Mouse (Mus musculus) ovary, postnatal 36 days (tissue): ENCODE data around the gene Nup85.
A peak's percentile ranks its signal among the peaks of the same experiment; 100 is the strongest.

Source experiments
- DNase-seq: peaks from one replicate; pipeline ENCODE4 v3.0.0; 2022; ENCODE audit warnings: low spot score, mixed read lengths

Nup85 gene

GRCm38 (mm10) chr11:115614346-115615107, 50.3 kb downstream of the Nup85 start:
- DNase-seq, result no peak

- DNase-seq, result peak; percentile 44
Measured at GRCm38 (mm10) chr11:115615108-115615825, 51.0 kb downstream of the Nup85 start.

GRCm38 (mm10) chr11:115615875-115616274, 51.6 kb downstream of the Nup85 start:
- peak; percentile 43 for DNase-seq

GRCm38 (mm10) chr11:115616371-115616770, 52.1 kb downstream of the Nup85 start:
- no peak for DNase-seq

- DNase-seq, result no peak
Measured at GRCm38 (mm10) chr11:115616893-115617292, 52.7 kb downstream of the Nup85 start.

GRCm38 (mm10) chr11:115618001-115618400, 53.8 kb downstream of the Nup85 start:
- no peak for DNase-seq

GRCm38 (mm10) chr11:115618732-115619516, 54.7 kb downstream of the Nup85 start:
- no peak for DNase-seq

GRCm38 (mm10) chr11:115619949-115620348, 55.7 kb downstream of the Nup85 start:
- no peak for DNase-seq

GRCm38 (mm10) chr11:115623487-115624070, 59.3 kb downstream of the Nup85 start:
- DNase-seq, result no peak

- DNase-seq, result no peak
Measured at GRCm38 (mm10) chr11:115625877-115626276, 61.6 kb downstream of the Nup85 start.

GRCm38 (mm10) chr11:115626824-115627616, 62.8 kb downstream of the Nup85 start:
- DNase-seq, result no peak

- DNase-seq, result peak; percentile 97
Measured at GRCm38 (mm10) chr11:115627705-115628464, 63.7 kb downstream of the Nup85 start, which contains the start of gene Slc25a19. TSS of gene Slc25a19 (minus strand) at chr11:115628295.

GRCm38 (mm10) chr11:115628465-115629101, 64.3 kb downstream of the Nup85 start:
- DNase-seq, result no peak

- no peak for DNase-seq
Measured at GRCm38 (mm10) chr11:115629734-115630531, 65.7 kb downstream of the Nup85 start.

GRCm38 (mm10) chr11:115630532-115631504, 66.6 kb downstream of the Nup85 start:
- DNase-seq, result no peak

GRCm38 (mm10) chr11:115631505-115631890, 67.3 kb downstream of the Nup85 start:
- no peak for DNase-seq

- DNase-seq, result no peak
Measured at GRCm38 (mm10) chr11:115632247-115632646, 68.0 kb downstream of the Nup85 start.

- no peak for DNase-seq
Measured at GRCm38 (mm10) chr11:115632862-115633261, 68.6 kb downstream of the Nup85 start.
